Mouse (Mus musculus) C2C12 (cell line): ENCODE measurements around the gene Cryba2.
A peak's percentile ranks its signal among the peaks of the same experiment; 100 is the strongest.

ENCODE experiments used
- CEBPB ChIP-seq: IDR thresholded peaks from one replicate; pipeline ENCODE4 v1.6.1; 2011; ENCODE audit warnings: low read depth, mild to moderate bottlenecking, control low read depth, moderate library complexity
- CTCF ChIP-seq: IDR thresholded peaks from one replicate; pipeline ENCODE4 v1.5.1; 2011; ENCODE audit not compliant: control insufficient read depth, insufficient read depth, insufficient read length
- FOSL1 ChIP-seq: IDR thresholded peaks from one replicate; pipeline ENCODE4 v1.8.0; 2011; ENCODE audit warnings: mild to moderate bottlenecking, low read length; ENCODE audit not compliant: poor library complexity, insufficient read depth, severe bottlenecking
- MAX ChIP-seq: IDR thresholded peaks from one replicate; pipeline ENCODE4 v1.6.1; 2011; ENCODE audit warnings: mild to moderate bottlenecking, control low read depth
- MYOD1 ChIP-seq: IDR thresholded peaks from one replicate; pipeline ENCODE4 v1.6.1; 2011; ENCODE audit warnings: low read depth; ENCODE audit not compliant: control insufficient read depth, insufficient read length
- MYOG ChIP-seq: IDR thresholded peaks from one replicate; pipeline ENCODE4 v1.6.1; 2011; ENCODE audit not compliant: control insufficient read depth, insufficient read length; ENCODE audit errors: extremely low read depth
- USF1 ChIP-seq: IDR thresholded peaks from one replicate; pipeline ENCODE4 v1.6.1; 2011; ENCODE audit warnings: low read depth, mild to moderate bottlenecking, control low read depth, moderate library complexity

DNA sequence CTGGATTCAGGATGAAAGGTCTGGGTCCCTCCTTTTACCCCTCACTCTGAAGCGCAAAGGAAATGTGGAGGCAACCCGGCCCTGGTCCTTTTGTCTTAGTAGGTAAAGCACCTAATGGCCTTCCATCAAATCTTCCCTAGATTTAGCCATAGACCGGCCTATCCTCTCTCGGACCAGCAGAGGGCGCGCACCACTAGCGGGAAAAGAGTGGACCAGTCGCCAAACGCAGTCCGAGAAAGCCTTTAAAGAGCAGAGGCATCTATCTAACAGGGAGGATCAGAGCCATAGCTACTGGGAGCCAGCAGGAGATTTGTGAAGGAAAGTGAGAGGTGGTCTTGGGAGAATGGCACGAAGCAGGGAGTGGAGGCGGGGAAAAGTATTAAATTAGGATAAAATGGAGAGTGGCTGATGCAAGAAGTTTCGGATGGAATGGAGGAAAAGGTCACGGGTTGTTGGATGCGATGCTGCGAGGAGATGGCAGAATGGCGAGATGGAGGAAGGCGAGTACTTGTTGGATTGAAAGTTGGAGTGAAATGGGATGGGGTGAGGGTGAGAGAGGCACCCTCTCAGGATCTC, 12.1 kb downstream of the Cryba2 start:
- peak; percentile 68 for TF ChIP-seq CTCF
- TF ChIP-seq USF1, result no peak
- no peak for TF ChIP-seq MAX
- no peak for TF ChIP-seq CEBPB
- TF ChIP-seq MYOG, result no peak
- no peak for TF ChIP-seq MYOD1
- TF ChIP-seq FOSL1, result no peak
